Mouse (Mus musculus): ENCODE measurements around the gene Ovol1. TPM values are rescaled to one million over a fixed set of nuclear protein-coding genes. Genes with fewer than 3 reads are reported as not detected.

Ovol1 gene
- polyA plus RNA-seq, 1 experiment from 2014 or later: 0.16 TPM

DNA sequence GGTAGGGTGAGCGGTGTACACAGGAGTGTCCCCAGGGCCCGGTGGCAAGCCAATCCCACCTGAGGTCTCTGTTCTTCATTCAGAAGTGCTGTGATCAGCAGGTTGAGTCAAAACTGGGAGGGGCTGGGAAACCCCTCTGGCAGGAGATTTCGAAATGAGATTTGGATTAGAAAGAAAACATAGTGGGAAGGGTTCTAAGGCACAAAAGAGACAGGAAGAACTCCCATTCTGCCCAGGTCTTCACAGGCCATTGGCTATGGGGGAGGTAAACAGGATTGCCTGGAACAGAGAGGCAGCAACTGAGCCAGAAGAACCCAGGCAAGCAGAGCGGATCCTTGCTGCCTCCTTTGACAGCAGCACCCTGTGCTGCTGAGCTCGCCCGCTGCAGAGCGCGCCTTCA is 21.7 kb downstream of the Ovol1 start:
- Histone ChIP-seq H3K36me3 (no peaks in the 10 kb centered on the region), H3K27ac (replicated peaks) (no peak overlapping the region), H3K27me3 (ENCODE audit: low read depth, poor library complexity, severe bottlenecking) (no peaks in the 10 kb centered on the region), H3K4me1 (no peaks in the 10 kb centered on the region), H3K4me3 (no peak overlapping the region), H3K9me3 (replicated peaks) (no peaks in the 10 kb centered on the region)
- DNase-seq (ENCODE audit: low spot score): no peak
- 65% methylated on average over 8 of the region's 8 CpGs for WGBS

DNA sequence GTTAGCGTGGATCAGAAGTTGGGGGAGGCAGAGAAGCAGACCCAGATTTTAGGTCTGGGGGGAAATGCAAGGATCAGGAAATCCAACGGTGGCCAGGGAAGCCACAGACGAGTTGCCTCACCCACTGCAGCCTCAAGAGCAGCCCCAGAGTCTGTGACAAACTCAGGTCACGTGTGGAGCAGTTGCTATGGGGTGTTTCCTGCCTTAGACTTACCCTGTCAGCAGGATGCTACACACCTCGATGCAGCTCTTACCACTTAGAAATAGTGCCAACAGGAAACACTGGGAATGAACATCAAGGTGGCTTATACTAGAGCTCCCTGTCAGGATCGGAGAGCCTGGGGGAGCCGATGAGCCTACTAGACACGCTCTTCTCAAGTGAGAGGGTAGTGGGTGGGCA is 27.9 kb downstream of the Ovol1 start:
- Histone ChIP-seq H3K27me3 (ENCODE audit: low read depth, poor library complexity, severe bottlenecking) (peaks cover 27% of the 10 kb centered on the region; the same call in 1 of the 2 replicates), H3K27ac (replicated peaks) (no peak overlapping the region)
- no peak for DNase-seq (ENCODE audit: low spot score)

DNA sequence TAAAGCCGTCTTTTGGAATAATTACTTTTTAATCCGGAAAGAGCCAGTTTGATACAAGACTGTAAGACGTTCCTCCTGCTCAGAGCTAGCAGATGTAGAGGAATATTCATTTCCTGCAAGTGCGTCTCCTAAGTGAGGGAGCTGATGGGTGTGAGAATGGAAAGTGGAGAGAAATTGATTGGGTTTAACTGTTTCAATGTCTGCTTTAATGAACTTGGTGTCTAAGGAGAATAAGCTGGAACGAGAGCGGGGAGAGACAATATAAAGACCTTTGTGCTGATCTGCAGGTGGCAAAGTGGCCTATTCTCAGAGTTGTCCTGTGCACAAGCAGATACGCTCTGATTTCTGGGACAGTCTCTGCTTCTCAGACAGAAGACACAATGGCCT is 30.3 kb downstream of the Ovol1 start:
- WGBS: 44% methylated on average over 7 of the region's 7 CpGs
- Histone ChIP-seq H3K36me3 (no peaks in the 10 kb centered on the region), H3K27ac (replicated peaks) (peak overlapping the region; percentile 65; the same call in 1 of the 2 replicates), H3K4me1 (peaks cover 16% of the 10 kb centered on the region), H3K9me3 (replicated peaks) (no peaks in the 10 kb centered on the region), H3K4me3 (peak overlapping the region; percentile 33; the same call in 1 of the 2 replicates), H3K27me3 (ENCODE audit: low read depth, poor library complexity, severe bottlenecking) (peaks cover 27% of the 10 kb centered on the region; the same call in 1 of the 2 replicates)
- DNase-seq (ENCODE audit: low spot score): no peak

More for the DNA sequence above, 27.9 kb downstream of the Ovol1 start:
- H3K4me1 ChIP-seq: peaks cover 16% of the 10 kb centered on the region
- 84% methylated on average over 8 of the region's 8 CpGs for WGBS
- H3K36me3 ChIP-seq: no peaks in the 10 kb centered on the region
- no peaks in the 10 kb centered on the region for H3K9me3 ChIP-seq (replicated peaks)
- no peak overlapping the region for H3K4me3 ChIP-seq

DNA sequence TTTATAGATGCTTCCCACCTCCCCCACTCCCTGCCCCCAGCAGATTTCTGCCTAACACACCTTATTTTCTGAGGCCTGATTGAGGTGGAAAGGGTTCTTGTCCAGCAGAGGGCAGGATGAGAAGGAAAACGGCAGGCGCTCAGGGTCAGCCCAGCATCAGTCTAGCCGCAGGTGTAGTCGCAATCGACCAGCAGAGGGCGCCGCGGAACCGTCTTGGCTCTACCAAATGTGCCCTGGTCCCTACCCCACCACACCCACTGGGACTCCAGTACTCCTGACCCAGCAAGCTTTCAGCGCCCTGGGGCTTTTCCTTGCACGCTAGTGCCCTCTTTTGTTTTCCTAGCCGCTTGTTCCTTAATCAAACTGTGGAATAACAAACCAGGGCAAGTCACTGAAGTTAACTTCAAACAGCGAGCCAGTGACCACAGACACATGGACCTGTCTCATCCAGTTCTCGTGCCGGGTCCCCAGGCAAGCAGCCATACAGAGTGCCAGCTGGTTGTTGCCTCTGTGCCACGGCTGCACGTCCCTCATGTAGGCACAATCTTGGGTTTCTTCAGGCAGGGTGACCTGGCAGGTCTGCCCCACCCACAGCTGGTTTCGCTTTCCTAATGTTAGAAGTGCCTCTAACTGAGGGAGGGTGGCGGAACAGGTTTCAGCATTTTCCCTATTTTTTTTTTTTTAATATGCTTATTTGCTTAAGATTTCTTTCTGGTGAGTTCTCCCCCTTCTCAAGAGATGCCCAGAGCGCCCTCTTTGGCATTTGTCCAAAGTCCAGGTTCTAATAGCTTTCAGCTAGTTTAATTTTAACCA is 30.9 kb downstream of the Ovol1 start:
- peak overlapping the region; percentile 65 for H3K27ac ChIP-seq (replicated peaks)
- peak overlapping the region; percentile 33 for H3K4me3 ChIP-seq
- DNase-seq (ENCODE audit: low spot score): peak; percentile 96
- H3K27me3 ChIP-seq (ENCODE audit: low read depth, poor library complexity, severe bottlenecking): peaks cover 27% of the 10 kb centered on the region; the same call in 1 of the 2 replicates
- H3K36me3 ChIP-seq: no peaks in the 10 kb centered on the region
- peaks cover 16% of the 10 kb centered on the region for H3K4me1 ChIP-seq
- WGBS: 15% methylated on average over 20 of the region's 20 CpGs
- no peaks in the 10 kb centered on the region for H3K9me3 ChIP-seq (replicated peaks)

DNA sequence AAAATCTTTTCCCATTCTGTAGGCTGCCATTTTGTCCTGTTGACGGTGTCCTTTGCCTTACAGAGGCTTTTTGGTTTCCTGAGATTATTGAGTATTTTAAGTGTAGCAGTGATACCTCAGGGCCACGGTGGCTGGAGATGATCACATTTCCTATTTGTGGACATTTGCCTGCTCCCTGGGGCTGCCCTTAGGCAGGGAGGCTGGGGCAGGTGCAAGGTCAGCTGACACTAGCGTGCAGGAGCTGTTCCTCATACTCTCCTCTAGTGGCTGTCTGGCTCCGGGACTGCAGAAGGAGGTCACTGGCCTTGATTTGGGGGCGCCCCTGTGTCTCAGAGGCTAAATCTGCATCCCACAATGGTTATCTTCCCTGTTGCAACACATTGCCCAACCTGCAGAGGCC is 35.2 kb downstream of the Ovol1 start:
- Histone ChIP-seq H3K4me3 (no peak overlapping the region), H3K27ac (replicated peaks) (no peak overlapping the region), H3K36me3 (no peaks in the 10 kb centered on the region), H3K9me3 (replicated peaks) (no peaks in the 10 kb centered on the region), H3K4me1 (peaks cover 9% of the 10 kb centered on the region), H3K27me3 (ENCODE audit: low read depth, poor library complexity, severe bottlenecking) (peaks cover 4% of the 10 kb centered on the region; the same call in 1 of the 2 replicates)
- 75% methylated on average over 5 of the region's 5 CpGs for WGBS
- DNase-seq (ENCODE audit: low spot score): no peak

DNA sequence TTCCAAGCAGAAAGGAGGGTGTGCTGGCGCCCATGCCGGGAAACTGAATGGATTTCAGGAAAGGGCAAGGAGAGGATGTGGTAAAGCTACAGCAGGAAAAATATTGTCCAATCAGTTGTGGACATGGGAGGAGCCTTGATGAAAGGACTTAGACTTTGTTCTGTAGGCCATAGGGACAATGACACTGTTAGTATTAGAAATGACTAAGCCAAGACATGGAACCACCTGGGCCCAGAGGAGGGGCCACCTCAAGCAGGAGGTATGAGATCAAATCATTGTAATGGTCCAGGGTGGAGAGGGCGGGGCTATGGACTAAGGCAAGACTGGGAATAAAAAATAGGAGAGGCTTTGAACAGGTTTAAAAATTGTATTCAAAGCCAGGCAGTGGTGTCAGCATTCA is 41.7 kb downstream of the Ovol1 start:
- H3K9me3 ChIP-seq (replicated peaks): no peaks in the 10 kb centered on the region
- H3K27me3 ChIP-seq (ENCODE audit: low read depth, poor library complexity, severe bottlenecking): no peaks in the 10 kb centered on the region
- peaks cover 4% of the 10 kb centered on the region; the same call in 1 of the 2 replicates for H3K4me1 ChIP-seq
- H3K4me3 ChIP-seq: no peak overlapping the region
- no peak for DNase-seq (ENCODE audit: low spot score)
- H3K36me3 ChIP-seq: no peaks in the 10 kb centered on the region
- no peak overlapping the region for H3K27ac ChIP-seq (replicated peaks)
- 76% methylated on average over 3 of the region's 3 CpGs for WGBS

DNA sequence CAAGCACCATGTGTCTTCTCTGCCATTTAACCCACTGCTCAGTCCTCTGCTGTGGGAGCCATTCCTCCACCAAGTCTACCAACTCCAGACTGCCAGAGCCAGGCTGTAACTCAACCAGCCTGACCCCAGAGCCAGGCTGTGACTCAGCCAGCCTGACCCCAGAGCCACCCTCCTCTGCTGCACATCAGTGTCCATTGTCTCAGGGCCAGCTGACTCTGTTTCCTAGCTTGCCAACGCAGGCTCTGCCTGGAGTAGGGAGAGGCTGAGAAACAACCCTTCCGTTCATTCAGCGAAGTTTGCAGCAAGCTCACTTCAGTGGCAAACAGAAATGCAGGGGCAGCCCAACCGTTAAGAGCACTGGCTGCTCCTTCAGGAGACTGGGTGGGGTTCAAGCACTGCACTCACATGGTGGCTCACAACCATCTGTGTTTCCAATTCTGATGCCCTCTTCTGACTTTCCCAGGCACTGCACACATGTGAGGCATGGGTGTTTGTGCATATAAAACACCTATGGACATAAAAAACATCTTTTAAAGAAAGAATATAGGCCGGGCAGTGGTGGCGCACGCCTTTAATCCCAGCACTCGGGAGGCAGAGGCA is 43.4 kb downstream of the Ovol1 start:
- peaks cover 4% of the 10 kb centered on the region; the same call in 1 of the 2 replicates for H3K4me1 ChIP-seq
- no peak for DNase-seq (ENCODE audit: low spot score)
- no peak overlapping the region for H3K27ac ChIP-seq (replicated peaks)
- H3K27me3 ChIP-seq (ENCODE audit: low read depth, poor library complexity, severe bottlenecking): no peaks in the 10 kb centered on the region
- no peaks in the 10 kb centered on the region for H3K36me3 ChIP-seq
- no peak overlapping the region for H3K4me3 ChIP-seq
- H3K9me3 ChIP-seq (replicated peaks): no peaks in the 10 kb centered on the region
- 82% methylated on average over 8 of the region's 8 CpGs for WGBS

DNA sequence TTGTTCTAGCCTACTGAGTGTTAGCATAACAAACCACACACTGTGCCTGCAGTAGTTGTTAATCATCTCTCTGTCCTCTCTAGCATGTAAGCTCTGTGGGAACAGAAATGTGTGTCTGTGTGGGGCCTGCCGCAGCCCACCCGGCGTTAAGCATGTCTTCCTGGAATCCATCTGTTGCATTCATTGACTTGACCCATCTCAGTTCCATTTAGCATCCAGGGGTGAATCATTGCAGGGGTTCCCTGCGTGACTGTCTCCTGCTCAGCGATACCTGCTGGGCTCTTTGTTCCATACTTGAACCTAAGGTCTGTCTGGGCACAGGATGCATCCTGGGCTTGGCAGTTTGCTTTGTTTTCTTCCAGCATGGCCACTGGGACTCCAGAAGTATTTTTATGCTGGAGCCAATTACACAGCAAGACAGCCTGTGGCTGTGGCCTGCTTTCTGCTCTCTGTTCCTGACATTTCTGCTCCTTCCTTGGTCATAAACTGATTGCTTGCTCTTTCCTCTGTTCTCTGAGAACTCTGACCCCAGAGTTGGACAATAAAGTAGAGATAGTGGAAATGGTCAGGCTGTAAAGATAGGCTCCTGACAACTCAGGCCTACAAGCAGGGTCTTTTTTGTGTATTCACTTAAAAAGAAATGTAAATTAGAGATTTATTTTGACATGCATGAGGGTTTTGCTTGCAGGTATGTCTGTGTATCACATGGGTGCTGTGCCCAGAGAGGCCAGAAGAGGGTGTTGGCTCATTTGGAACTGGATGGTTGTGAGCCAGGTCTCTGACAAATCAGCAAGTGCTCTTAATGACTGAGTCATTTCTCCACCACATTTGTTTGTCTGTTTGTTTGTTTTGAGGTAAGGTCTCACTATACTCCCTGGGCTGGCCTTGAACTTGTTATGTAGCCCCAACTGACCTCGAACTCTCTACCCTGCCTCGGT is 44.3 kb downstream of the Ovol1 start:
- no peak overlapping the region for H3K27ac ChIP-seq (replicated peaks)
- no peak overlapping the region for H3K4me3 ChIP-seq
- 82% methylated on average over 7 of the region's 7 CpGs for WGBS
- H3K4me1 ChIP-seq: peaks cover 7% of the 10 kb centered on the region
- no peak for DNase-seq (ENCODE audit: low spot score)
- H3K36me3 ChIP-seq: no peaks in the 10 kb centered on the region
- H3K9me3 ChIP-seq (replicated peaks): no peaks in the 10 kb centered on the region
- H3K27me3 ChIP-seq (ENCODE audit: low read depth, poor library complexity, severe bottlenecking): peaks cover 6% of the 10 kb centered on the region; the same call in 1 of the 2 replicates

DNA sequence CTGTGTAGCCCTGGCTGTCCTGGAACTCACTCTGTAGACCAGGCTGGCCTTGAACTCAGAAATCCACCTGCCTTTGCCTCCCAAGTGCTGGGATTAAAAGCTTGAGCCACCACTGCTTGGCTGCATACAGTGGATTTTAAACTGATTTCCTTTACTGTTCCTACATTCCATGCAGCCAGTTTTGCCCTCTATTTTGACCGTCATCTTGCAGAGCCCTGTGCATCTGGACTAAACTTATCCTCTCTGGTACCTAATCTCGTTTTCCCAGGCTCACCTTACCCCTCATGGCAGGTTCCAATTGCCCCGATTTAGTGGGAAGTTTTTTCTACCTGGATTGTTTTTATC is 47.5 kb downstream of the Ovol1 start:
- Histone ChIP-seq H3K4me1 (peaks cover 26% of the 10 kb centered on the region), H3K27ac (replicated peaks) (no peak overlapping the region), H3K27me3 (ENCODE audit: low read depth, poor library complexity, severe bottlenecking) (peaks cover 7% of the 10 kb centered on the region; the same call in 1 of the 2 replicates), H3K36me3 (no peaks in the 10 kb centered on the region), H3K4me3 (no peak overlapping the region), H3K9me3 (replicated peaks) (peaks cover 10% of the 10 kb centered on the region; the same call in 1 of the 2 replicates)
- no peak for DNase-seq (ENCODE audit: low spot score)
- 85% methylated on average over 3 of the region's 3 CpGs for WGBS

DNA sequence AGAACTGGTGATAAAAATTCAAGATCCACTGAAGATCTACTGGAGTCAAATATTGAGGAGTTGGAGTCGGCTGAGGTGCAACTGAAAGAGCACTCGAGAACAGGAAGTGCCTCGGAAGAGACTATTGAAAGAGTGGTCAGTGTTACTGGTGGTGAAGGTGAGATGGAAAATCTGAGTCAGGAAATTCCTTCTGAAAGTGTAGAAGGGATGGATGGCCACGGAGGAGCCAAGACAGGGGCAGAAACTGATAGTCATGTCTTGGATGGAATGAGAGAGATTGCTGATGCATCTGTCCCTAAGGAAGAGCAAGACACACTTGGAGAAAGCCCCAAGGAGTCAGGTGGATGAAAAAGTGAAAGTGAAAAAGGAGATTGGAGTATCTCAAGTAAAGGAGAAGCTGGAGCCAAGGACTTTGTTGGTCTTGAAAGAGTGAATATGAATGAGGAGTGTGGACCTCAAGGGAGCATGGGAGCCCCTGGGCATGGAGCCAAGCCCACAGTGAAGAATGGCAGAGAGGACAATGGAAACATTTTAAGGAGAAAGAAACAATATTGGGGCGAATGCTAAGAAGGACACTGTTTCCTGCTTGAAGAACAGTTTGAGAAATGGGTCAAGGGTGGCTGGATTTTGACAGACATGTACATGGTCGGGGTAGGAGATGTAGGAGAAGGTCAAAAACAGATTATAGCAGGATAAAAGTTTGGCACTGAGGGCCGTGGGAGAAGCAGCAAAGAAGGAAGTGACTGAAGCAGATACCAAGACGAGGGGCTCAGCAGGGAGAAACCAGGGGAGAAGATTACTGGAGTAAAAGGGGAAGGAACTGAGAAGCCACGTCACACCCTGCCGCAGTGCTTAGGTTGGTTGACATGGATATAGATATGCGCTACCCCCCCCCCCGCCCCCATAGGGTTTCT is 48.1 kb downstream of the Ovol1 start:
- no peak overlapping the region for H3K27ac ChIP-seq (replicated peaks)
- no peaks in the 10 kb centered on the region for H3K36me3 ChIP-seq
- peaks cover 11% of the 10 kb centered on the region; the same call in 1 of the 2 replicates for H3K9me3 ChIP-seq (replicated peaks)
- 87% methylated on average over 12 of the region's 12 CpGs for WGBS
- no peak for DNase-seq (ENCODE audit: low spot score)
- peaks cover 26% of the 10 kb centered on the region for H3K4me1 ChIP-seq
- no peak overlapping the region for H3K4me3 ChIP-seq
- H3K27me3 ChIP-seq (ENCODE audit: low read depth, poor library complexity, severe bottlenecking): peaks cover 7% of the 10 kb centered on the region; the same call in 1 of the 2 replicates

DNA sequence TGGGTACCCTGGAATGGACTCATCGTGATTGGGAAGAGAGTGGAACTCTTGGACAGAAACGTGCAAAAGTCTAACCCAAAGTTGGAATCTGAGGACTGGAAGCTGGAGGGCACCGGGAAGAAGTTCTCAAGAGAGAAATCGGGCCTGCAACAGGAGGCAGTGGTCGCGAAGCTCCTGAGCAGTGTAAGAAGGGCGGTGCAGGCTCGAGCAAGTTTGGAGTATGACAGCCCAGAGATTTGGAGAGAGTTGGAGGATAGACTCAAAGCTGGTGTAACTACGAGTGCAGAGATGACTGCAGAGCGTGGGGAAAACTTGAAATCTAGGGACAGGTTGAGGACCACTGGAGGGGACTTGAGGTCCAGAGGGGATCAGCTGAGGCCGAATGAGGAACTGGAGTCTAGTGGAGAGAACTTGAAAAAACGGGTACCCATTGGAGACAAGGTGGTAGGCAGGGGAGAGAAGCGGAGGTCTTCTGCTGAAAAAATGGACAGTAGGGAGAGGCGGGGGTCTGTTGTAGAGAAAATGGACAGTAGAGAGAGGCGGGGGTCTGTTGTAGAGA is 49.3 kb downstream of the Ovol1 start:
- no peaks in the 10 kb centered on the region for H3K36me3 ChIP-seq
- peaks cover 7% of the 10 kb centered on the region; the same call in 1 of the 2 replicates for H3K27me3 ChIP-seq (ENCODE audit: low read depth, poor library complexity, severe bottlenecking)
- WGBS: 46% methylated on average over 15 of the region's 15 CpGs
- H3K4me3 ChIP-seq: peak overlapping the region; percentile 60
- H3K27ac ChIP-seq (replicated peaks): peak overlapping the region; percentile 87
- peaks cover 26% of the 10 kb centered on the region for H3K4me1 ChIP-seq
- no peak for DNase-seq (ENCODE audit: low spot score)
- H3K9me3 ChIP-seq (replicated peaks): peaks cover 11% of the 10 kb centered on the region; the same call in 1 of the 2 replicates

All from midbrain, embryonic 10.5 days (tissue).